Mouse (Mus musculus): ENCODE measurements around the gene Rbm4.
A peak's percentile ranks its signal among the peaks of the same experiment; 100 is the strongest.
"Not testable (repeated sequence)": the region's sequence is repeated elsewhere in the genome, so short reads cannot be mapped to it uniquely, and the experiment has no call there.

Gene Rbm4

DNA sequence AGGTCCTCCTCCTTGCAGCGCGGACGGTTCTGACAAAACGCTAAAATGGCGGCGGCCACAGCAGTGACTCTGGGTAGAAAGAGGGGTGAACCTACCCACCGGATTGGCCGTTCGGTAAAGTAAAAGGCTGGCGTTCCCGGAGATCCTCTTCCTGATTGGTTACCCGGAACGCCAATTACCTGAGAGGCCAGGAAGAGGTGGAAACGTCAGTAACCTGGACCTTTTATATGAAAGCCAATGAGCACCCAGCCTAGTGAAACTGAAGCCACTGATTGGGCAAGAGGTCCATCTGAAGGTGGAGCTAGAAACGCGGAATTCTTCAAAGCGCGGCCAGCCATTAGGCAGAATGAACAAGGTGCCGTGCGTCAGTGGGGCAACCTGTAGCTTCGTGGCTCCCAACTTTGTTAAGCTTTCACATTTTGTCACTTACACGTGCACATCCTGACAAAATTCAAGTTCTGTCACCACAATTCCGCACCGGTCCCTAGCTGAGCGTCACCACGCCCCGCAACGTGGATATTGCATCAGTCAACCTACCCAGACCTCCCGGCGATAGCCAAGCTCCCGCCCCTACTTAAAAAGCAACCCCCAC lies at the start of gene Rbm4:
Rbm4 (minus strand) TSS at position 71 of the 592 bp plus-strand sequence.
- peak; percentile 97 for DNase-seq (ENCODE audit: extremely low spot score)

DNA sequence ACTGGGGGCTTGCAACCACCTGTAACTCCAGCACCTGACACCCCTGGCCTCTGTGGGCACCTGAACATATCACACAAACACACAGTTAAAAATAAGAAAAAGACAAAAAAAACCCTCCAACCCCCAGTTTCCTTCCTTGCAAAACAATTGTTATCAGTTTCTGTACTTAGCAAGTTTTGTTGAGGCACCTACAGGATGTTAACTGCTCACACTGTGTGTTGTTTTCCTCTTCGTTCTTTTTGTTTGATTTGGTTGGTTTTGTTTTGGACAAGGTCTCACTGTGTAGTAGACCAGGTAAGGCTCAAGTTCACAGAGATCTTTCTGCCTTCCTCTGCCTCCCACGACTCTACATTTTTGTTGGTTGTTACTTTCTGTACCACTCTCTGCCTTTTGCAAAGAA lies 48.9 kb upstream of the Rbm4 start:
- DNase-seq (ENCODE audit: extremely low spot score), result no peak

DNA sequence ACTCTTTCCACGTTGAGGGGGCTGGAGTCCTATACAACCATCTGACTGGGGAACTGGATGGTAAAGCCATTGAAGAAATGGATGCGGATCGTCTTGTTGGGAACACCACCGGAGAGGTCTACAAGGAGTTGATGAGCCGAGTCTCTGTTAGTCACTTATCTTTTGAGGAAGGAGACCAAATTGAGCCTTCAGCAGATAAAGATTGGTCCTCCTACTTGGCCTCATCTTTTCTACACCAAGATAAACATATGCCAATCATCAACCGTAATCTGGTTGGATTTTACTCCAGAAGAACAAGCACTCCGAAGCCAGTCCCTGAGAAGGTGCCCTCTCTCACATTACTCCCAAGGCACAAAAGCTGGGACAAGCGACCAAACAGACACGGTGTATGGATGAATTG lies 47.1 kb upstream of the Rbm4 start:
- DNase-seq (ENCODE audit: extremely low spot score), result no peak

DNA sequence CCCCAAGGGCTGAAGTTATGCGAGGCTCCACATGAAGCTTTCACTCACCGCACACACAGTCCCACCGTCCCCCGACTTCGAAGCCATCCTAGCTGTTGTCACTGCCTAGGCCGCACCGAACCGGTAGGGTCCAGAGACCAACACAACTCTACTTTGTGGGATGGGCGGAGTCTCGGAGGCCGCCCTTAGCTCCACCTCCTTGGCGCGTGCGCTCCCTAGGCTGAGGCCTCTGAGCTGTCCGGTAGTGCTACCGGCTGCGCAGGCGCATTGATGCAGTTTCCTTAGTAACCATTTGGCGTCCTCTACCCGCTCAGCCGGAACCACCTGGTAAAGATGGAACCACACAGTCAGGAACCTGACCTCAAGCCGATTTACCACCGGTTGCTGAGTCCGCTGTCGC lies 45.4 kb upstream of the Rbm4 start, which contains the start of the genes Ccs and Ccdc87:
Ccs (minus strand) TSS at position 184 of the 400 bp plus-strand sequence.
Ccdc87 (plus strand) TSS at position 218 of the 400 bp plus-strand sequence.
- peak; percentile 91 for DNase-seq (ENCODE audit: extremely low spot score)

DNA sequence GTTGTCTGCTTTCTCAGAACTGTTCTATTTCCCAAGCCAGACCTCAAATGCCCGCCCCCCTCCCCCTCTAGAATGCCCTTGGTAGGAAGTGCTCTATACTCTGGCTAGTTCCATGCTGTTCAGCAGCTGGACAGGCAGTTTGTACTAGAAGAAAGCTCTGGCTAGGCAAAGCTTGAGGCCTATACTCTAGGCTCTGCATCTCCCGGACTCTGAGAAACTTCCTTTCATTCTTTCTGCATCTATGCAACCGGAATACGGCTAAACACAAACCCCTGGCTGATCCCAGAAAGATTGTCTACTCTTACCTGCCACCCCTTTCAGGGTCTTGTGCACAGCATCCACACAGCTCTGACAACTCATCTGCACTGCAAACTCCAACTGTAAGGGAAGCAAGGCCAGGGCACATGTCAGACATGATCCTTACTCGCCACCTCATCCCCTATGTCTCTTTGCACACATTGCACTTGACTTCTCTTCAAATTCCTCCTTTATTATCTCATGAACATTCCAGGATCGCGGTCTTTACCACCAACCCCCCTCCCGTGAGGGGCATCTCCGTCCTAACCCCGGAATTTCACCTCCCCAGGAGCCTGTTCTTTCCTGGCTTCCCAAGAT lies 44.9 kb upstream of the Rbm4 start:
- DNase-seq (ENCODE audit: extremely low spot score), result no peak

DNA sequence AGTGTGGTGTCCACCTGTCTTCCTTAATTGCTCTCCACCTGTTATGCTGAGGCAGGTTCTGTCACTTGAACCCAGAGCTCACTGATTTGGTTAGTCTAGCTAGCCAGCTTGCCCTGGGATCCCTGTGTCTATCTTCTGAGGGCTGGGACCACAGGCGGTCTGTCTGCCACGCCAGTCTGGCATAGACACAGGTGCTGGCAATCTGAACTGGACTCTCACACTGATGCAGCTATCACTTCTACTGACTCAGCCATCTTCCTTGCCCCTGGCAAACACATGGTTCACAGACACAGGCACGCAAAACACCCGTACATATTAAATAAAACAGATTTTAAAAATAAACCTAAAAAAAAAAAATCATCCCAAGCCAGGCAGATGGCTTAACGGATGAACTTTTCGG lies 43.3 kb upstream of the Rbm4 start:
- no peak for DNase-seq (ENCODE audit: extremely low spot score)

DNA sequence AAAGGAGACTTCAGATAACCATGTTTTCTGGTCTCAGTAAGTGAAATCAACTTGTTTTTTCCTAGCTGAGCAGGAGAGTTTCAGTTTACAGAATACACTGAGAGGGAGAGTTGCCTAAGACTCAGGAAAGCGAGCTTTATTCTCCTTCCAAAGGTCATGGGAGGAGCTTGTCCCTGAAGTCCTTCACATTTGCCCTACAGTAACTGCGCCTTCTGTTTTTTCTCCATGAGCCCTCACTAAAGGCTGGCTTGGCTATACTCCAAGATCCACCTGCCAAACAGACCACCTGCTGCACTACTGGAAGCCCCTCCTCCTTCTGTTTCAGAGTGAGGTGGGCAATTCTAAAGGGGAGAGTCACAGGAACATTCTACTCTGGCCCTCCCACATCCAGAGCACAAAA lies 42.4 kb upstream of the Rbm4 start:
- DNase-seq (ENCODE audit: extremely low spot score), result no peak

DNA sequence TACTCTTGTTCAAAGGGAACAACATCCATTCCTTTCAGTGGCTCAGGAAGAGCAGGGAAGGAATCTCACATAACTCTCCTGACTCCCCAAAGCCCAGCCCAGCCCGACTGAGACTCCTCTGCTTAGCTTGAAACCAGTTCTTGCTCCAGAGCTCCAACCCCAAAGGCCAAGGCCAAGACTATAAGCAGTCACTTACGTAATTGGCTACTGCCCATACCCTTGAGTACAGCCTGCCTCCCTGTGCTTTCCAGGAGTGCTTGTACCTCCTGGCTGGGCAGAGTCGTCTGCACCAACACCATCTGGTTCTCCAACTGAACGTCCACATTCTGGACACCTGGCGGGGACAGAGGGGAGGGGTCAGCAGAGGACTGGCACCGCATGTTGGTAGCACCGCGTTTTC lies 40.3 kb upstream of the Rbm4 start:
- no peak for DNase-seq (ENCODE audit: extremely low spot score)

DNA sequence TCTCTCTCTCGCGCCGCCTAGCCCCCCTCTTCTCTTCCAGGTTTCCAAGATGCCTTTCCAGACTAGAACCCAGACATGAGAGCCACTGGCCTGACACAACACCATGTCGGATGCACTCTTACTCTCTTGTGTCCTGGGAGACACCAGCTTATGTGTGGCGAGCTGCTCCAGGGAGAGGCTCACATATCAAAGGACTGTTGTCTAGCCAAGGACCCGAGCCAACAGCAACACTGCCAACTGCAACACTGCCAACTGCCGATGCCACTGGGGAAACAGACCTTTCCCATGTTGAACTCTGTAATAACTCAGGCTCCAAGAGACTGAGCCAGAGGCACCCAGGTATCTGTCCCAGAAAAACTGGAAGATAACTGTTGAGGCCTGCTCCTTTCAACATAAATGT lies 35.5 kb upstream of the Rbm4 start:
- no peak for DNase-seq (ENCODE audit: extremely low spot score)

DNA sequence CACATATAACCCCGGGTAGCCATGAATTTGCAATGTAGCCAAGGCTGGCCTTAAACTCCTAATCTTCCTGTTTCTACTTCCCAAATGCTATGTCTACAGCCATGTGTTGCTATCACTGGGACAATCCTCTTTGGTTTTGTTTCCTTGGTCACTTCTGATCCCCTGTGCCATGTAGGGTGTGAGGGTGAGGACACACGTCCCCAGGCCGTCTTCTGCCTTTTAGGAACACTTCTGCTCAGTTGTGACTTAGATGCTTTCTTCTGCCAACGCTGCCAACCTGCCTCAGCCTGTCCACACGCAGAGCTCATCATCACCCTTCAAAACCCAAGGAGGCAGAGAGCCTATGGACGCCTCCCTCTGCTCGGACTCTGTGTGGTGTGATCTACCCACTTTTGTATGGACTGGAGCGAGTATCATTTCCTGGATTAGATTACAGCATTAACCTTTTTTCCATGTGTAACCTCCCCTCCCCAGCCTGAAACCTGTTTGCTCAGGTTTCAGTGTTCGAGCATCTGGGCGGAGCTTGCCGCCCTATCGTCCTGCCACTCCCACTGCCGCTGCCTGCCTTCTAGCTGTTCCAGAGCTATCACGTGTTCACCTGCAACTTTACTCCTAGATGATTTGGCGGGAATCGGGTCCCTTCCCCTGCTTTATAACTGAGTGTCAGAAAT lies 34.9 kb upstream of the Rbm4 start:
- no peak for DNase-seq (ENCODE audit: extremely low spot score)

DNA sequence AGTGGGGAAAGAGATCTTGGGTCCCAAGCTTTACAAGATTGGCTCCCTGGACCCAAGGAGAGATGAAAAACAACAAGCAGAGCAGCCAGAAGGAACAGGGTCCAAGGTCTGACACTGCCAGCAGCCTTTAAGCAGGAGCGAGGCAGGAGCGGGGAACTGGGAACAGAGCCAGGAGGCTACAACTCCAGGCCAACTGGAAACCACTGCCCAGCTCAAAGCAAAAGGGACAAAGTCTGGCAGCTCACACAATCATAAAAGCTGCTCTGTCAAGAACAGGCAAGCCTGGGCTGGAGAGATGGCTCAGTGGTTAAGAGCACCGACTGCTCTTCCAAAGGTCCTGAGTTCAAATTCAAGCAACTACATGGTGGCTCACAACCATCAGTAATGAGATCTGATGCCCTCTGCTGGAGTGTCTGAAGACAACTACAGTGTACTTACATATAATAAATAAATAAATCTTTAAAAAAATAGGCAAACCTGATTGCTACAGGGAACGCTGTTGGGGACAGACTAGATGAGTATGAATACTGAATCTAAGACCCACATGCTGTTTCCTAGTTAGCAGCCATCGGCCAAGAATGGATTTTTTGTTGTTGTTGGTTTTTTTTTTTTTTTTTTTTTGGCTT lies 27.1 kb upstream of the Rbm4 start:
- DNase-seq (ENCODE audit: extremely low spot score), result no peak

DNA sequence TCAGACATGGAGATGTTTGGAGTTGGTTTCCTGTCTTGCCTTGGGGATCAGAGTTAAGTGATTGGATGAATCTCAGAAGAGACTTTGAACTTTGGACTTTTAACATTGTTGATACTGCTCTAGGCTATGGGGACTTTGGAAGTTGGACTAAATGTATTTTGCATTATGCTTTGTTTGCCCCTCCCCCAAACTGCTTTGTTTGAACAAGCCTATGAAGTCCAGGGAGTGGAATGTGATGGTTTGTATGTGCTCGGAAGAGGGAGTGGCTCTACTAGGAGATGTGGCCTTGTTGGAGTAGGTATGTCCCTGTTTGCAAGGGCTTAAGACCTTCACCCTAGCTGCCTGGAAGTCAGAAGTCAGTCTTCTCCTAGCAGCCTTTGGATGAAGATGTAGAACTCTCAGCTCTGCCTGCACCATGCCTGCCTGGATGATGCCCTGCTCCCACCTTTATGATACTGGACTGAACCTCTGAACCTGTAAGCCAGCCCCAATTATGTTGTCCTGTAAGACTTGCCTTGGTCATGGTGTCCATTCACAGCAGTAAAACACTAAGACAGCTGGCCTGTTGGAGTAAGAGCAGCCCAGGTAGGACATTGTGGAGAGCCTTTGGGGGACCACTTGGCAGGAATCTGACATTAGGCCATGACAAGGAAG lies 23.6 kb upstream of the Rbm4 start:
- DNase-seq (ENCODE audit: extremely low spot score), result no peak

DNA sequence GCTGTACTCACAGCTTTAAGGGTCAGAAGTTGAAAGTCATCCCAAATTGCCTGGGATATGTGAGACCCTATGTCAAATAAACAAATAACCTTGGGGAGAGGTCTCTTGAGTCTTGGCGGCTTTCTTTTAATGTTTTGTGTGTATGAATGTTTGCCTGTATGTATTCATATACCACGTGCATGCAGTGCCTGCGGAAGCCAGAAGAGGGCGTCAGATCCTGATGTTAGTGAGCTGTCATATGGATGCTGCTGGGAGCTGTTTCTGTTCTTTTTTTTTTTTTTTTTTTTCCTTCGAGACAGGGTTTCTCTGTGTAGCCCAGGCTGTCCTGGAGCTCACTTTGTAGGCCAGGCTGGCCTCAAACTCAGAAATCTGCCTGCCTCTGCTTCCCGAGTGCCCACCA lies 19.3 kb upstream of the Rbm4 start:
- no peak for DNase-seq (ENCODE audit: extremely low spot score)

DNA sequence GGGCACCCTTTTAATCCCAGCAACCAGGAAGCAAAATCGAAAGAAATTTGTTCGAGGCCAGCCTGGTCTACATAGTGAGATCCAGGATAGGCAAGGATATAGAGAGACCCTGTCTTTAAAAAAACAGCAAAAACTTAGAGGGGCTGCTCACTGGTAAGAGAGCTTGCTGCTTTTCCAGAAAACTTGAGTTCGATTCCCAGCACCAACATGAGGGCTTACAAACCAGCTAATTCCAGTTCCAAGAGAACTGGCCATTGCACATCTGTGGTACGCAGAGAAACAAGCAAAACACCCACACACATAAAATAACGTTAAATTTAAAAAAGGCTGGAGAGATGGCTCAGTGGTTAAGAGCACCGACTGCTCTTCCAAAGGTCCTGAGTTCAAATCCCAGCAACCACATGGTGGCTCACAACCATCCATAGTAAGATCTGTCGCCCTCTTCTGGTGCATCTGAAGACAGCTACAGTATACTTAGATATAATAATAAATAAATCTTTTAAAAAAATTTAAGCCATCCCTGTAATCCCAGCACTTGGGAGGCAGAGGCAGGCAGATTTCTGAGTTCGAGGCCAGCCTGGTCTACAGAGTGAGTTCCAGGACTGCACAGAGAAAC lies 18.7 kb upstream of the Rbm4 start:
- not testable (repeated sequence) for DNase-seq (ENCODE audit: extremely low spot score)

DNA sequence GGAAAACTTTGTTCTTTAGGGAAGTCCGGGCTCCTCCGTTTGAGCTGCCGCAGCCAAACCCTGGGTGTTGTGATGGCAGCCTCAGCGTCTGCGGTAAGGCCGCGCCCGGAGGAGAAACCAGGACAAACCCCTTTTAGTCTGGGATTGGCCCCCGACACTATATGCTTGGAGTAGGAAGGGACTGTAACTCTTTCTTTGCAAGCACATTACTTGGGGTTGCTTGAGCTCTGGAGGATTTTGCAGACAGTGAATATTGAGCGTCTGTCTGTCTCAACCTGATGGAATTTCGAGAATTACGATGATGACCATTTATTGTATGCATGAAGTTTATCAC lies 18.2 kb upstream of the Rbm4 start:
- DNase-seq (ENCODE audit: extremely low spot score), result no peak

DNA sequence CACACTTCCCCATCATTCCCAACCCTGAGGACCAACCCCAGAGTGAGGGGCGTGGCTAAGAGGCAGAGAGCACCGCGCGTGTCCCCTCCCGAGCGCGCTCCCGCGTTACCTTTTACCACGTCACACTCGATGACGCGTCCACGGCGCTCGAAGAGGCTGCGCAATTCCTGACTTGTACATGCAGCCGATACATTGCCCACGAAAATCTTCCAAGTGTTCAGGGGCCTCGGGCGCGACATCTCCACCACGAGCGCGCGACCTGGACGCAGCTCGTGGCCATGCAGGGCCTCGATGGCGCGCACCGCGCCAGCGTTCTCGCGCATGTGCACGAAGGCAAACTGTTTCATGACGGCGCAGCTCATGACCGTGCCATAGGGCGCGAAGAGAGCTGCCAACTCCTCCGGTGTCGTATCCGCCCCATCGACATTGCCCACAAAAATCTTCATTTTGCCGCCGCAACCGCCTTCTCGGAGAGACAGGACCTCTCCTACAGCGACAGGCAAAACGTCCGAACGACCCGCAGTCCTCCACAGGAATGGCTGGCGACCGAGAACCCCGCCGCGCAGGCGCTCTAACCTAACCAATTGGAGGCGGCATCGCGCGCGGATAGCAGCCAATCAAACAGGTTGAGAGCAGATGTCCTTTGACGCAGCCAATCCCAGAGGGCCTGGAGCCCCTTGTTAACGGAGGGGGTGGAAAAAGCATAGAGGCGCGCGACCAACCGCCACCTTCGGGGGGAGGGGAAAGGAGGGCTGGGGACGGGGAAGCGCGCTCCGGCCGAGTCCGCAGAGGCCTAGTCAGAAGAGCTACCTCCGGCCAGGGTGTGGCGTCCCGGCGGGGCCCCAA lies 17.6 kb upstream of the Rbm4 start, which contains the start of the genes Gm21992 and Rbm14:
Gm21992 (minus strand) TSS at position 550 of the 846 bp plus-strand sequence.
Rbm14 (minus strand) TSS at position 572 of the 846 bp plus-strand sequence.
- DNase-seq (ENCODE audit: extremely low spot score), result peak; percentile 96

DNA sequence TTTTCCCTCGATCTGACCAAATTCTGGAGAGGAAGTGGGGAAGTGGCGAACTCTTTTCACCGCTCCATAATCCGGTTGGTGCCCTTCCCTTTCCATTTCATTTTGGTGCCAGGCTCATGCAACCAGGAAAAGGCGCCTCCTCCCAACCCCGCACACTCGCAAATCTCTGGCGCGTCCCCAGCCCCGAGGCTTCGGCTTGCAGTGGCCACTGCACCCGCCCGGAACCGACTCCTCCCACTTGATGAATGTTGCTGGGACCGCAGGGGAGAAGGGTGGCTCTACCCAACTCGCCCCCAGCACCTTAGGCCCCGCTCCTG lies 17.0 kb upstream of the Rbm4 start:
- no peak for DNase-seq (ENCODE audit: extremely low spot score)

DNA sequence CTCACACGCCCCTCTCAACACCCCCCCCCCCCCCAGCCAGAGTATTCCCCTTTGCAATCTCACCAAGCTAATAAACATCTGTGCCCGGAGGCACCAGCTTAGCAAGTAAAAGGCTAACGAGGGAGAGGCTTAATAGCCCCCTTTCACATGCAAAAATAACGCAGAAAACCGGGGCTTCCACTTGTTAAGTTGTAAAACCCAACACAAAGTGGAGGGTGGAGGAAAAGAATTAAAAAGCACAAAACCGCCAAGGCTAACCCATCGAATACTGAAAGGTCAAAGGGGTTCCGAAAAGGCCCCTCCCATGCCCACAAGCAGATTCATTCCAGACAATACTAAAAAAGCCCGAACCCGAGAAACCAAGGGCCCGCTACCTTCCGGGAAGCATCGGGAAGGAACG lies 16.6 kb upstream of the Rbm4 start:
- no peak for DNase-seq (ENCODE audit: extremely low spot score)

DNA sequence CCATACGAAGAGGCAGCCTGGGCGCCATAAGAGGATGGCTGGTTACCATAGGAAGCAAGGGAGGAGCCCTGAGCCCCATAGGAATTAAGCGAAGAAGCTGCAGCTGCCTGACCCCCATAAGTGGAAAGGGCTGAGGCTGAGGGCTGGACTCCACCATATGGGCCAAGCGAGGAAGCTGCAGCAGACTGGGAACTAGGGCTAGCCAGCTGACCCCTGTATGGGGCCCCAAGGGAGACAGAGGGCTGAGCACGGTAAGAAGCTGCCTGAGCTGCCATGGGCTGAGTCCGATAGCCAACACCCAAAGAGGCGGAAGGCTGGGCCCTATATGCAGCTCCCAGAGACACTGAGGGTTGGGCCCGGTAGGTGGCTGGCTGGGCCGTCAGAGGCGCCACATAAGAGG lies 9.6 kb upstream of the Rbm4 start:
- no peak for DNase-seq (ENCODE audit: extremely low spot score)

DNA sequence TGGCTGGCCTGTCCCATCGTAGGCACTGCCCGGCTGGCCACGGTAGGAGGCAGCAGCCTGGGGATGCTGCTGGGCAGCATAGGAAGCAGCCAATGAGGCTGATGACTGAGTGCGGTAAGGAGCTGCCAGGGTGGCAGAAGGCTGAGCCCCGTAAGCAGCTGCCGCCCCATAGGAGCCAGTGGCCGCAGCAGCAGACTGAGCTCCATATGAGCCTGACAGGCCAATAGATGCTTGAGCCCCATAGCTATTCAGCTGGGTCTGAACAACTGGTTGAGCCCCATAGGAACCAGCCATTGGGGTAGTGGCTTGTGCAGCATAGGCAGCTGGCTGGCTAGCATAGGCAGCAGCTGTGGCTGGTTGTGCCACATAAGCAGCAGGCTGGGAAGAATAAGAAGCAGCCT lies 9.0 kb upstream of the Rbm4 start:
- DNase-seq (ENCODE audit: extremely low spot score), result no peak

DNA sequence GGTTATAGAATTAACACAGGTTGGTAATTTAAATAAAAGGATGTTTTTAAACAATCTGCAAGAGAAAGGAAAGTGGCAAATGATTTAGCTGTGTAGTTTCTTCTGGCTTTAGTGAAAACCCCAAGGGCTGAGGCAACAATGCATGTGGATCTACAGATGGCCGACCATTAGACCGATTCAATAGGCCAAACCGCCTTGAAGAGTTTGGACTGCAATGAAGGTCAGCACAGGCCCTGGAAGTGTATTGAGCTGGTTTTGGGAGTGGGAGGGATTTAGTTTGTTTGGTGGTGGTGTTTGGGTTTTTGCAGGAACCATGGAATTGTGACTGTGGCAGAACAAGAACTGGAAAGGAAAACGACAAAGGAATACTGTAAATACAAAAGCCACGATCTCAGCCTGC lies 5.4 kb upstream of the Rbm4 start:
- no peak for DNase-seq (ENCODE audit: extremely low spot score)
